32 mouse cellular contexts compared by ENCODE assay signal in genomic region chr13:41377011-41377431, GRCm38 (mm10).
DNase-seq lines count a peak whose midpoint lies in the region; ATAC-seq and TF ChIP-seq lines count a peak whose summit lies in the region.
"Had no signal": no experiment of that assay in that cellular context is flagged by ENCODE, and none has a peak within 500 bp of the region (broad histone marks: within the 10 kb centered on the region; RNA-seq: fewer than 3 reads in every experiment).

No protein-coding gene starts in this region.

- TF ChIP-seq CTCF in midbrain, postnatal 0 days (IDR thresholded peaks at IDR 0.05): no peak

- no peak for ATAC-seq in hindbrain, embryonic 16.5 days
- no peak for ATAC-seq in midbrain, embryonic 11.5 days (ENCODE audit: low FRiP score)
- ATAC-seq in midbrain, postnatal 0 days (ENCODE audit: low FRiP score): no peak
- no peak for ATAC-seq in hindbrain, embryonic 12.5 days (ENCODE audit: low FRiP score)
- ATAC-seq: hindbrain, postnatal 0 days; intestine, embryonic 15.5 days; lung, postnatal 0 days; midbrain, embryonic 15.5 days; Patski had no signal

- H3K9ac ChIP-seq in hindbrain, embryonic 16.5 days (ENCODE audit: low read depth, low read length): no peak overlapping the region
- H3K9ac ChIP-seq in midbrain, embryonic 11.5 days (ENCODE audit: low read length): no peak overlapping the region
- H3K9ac ChIP-seq in midbrain, postnatal 0 days (replicated peaks; ENCODE audit: low read length, poor library complexity, severe bottlenecking): no peak overlapping the region
- H3K9ac ChIP-seq in hindbrain, embryonic 12.5 days: no peak overlapping the region
- H3K9ac ChIP-seq: embryonic facial prominence, embryonic 15.5 days; forebrain, embryonic 12.5 days; heart, embryonic 12.5 days; intestine, embryonic 15.5 days; limb, embryonic 15.5 days; liver, embryonic 13.5 days; midbrain, embryonic 15.5 days had no signal

- H3K36me3 ChIP-seq in hindbrain, embryonic 10.5 days: no peaks in the 10 kb centered on the region
- no peaks in the 10 kb centered on the region for H3K36me3 ChIP-seq in hindbrain, embryonic 16.5 days (ENCODE audit: control insufficient read depth, insufficient read depth, low read length)
- no peaks in the 10 kb centered on the region for H3K36me3 ChIP-seq in midbrain, embryonic 11.5 days (ENCODE audit: control insufficient read depth, insufficient read depth, low read length)
- H3K36me3 ChIP-seq in midbrain, postnatal 0 days (ENCODE audit: insufficient read depth, low read length): no peaks in the 10 kb centered on the region
- no peaks in the 10 kb centered on the region for H3K36me3 ChIP-seq in hindbrain, embryonic 12.5 days
- H3K36me3 ChIP-seq: embryonic facial prominence, embryonic 15.5 days; forebrain, embryonic 12.5 days; G1E; heart, embryonic 12.5 days; intestine, embryonic 15.5 days; limb, embryonic 10.5 days; limb, embryonic 15.5 days; liver, embryonic 13.5 days; midbrain, embryonic 15.5 days had no signal

- H3K4me2 ChIP-seq in hindbrain, embryonic 16.5 days (ENCODE audit: low read length): no peak overlapping the region
- H3K4me2 ChIP-seq in midbrain, embryonic 11.5 days: no peak overlapping the region
- H3K4me2 ChIP-seq in midbrain, postnatal 0 days (ENCODE audit: low read depth, low read length, poor library complexity, severe bottlenecking): no peak overlapping the region
- H3K4me2 ChIP-seq in hindbrain, embryonic 12.5 days (replicated peaks): no peak overlapping the region
- H3K4me2 ChIP-seq: embryonic facial prominence, embryonic 15.5 days; forebrain, embryonic 12.5 days; heart, embryonic 12.5 days; intestine, embryonic 15.5 days; limb, embryonic 15.5 days; liver, embryonic 13.5 days; midbrain, embryonic 15.5 days had no signal

- peak overlapping the region; percentile 13; the same call in 1 of the 2 replicates for H3K27ac ChIP-seq in hindbrain, embryonic 10.5 days
- H3K27ac ChIP-seq in hindbrain, embryonic 16.5 days (ENCODE audit: low read depth, low read length): no peak overlapping the region
- no peak overlapping the region for H3K27ac ChIP-seq in midbrain, embryonic 11.5 days (ENCODE audit: low read depth, low read length)
- no peak overlapping the region for H3K27ac ChIP-seq in midbrain, postnatal 0 days (ENCODE audit: low read depth, low read length)
- H3K27ac ChIP-seq in hindbrain, embryonic 12.5 days: no peak overlapping the region
- H3K27ac ChIP-seq: embryonic facial prominence, embryonic 15.5 days; forebrain, embryonic 12.5 days; gastrocnemius, adult 2 months; heart, adult 2 months; hindbrain, postnatal 0 days; intestine, embryonic 15.5 days; limb, embryonic 10.5 days; limb, embryonic 15.5 days; liver, embryonic 13.5 days; macrophage; midbrain, embryonic 15.5 days had no signal

- peaks cover 39% of the 10 kb centered on the region for H3K4me1 ChIP-seq in hindbrain, embryonic 10.5 days (replicated peaks)
- H3K4me1 ChIP-seq in hindbrain, embryonic 16.5 days (ENCODE audit: control insufficient read depth, insufficient read depth, low read depth, low read length): no peaks in the 10 kb centered on the region
- peaks cover 5% of the 10 kb centered on the region; the same call in 1 of the 2 replicates for H3K4me1 ChIP-seq in midbrain, embryonic 11.5 days (ENCODE audit: control insufficient read depth, insufficient read depth, low read length)
- no peaks in the 10 kb centered on the region for H3K4me1 ChIP-seq in midbrain, postnatal 0 days (ENCODE audit: insufficient read depth, low read length)
- no peaks in the 10 kb centered on the region for H3K4me1 ChIP-seq in hindbrain, embryonic 12.5 days
- H3K4me1 ChIP-seq: intestine, embryonic 15.5 days; liver, embryonic 13.5 days; midbrain, embryonic 15.5 days had no signal

- H3K4me3 ChIP-seq in hindbrain, embryonic 10.5 days: no peak overlapping the region
- H3K4me3 ChIP-seq in hindbrain, embryonic 16.5 days (ENCODE audit: low read length): no peak overlapping the region
- no peak overlapping the region for H3K4me3 ChIP-seq in midbrain, embryonic 11.5 days (ENCODE audit: low read depth, low read length)
- no peak overlapping the region for H3K4me3 ChIP-seq in midbrain, postnatal 0 days (ENCODE audit: low read depth, low read length)
- no peak overlapping the region for H3K4me3 ChIP-seq in hindbrain, embryonic 12.5 days
- H3K4me3 ChIP-seq: embryonic facial prominence, embryonic 15.5 days; forebrain, embryonic 12.5 days; gastrocnemius, adult 2 months; heart, adult 2 months; heart, embryonic 12.5 days; intestine, embryonic 15.5 days; limb, embryonic 10.5 days; limb, embryonic 15.5 days; liver, embryonic 13.5 days; midbrain, embryonic 15.5 days had no signal

- H3K27me3 ChIP-seq in hindbrain, embryonic 10.5 days (ENCODE audit: insufficient read depth, poor library complexity, severe bottlenecking): 0 out of 2 replicates have a peak, but pooled peaks cover 8% of the 10 kb centered on the region
- H3K27me3 ChIP-seq in hindbrain, embryonic 16.5 days (replicated peaks; ENCODE audit: control insufficient read depth, insufficient read depth, low read length): no peaks in the 10 kb centered on the region
- no peaks in the 10 kb centered on the region for H3K27me3 ChIP-seq in midbrain, embryonic 11.5 days (ENCODE audit: control insufficient read depth, insufficient read depth, low read length)
- no peaks in the 10 kb centered on the region for H3K27me3 ChIP-seq in midbrain, postnatal 0 days (ENCODE audit: insufficient read depth, low read length)
- H3K27me3 ChIP-seq in hindbrain, embryonic 12.5 days: no peaks in the 10 kb centered on the region
- H3K27me3 ChIP-seq: embryonic facial prominence, embryonic 15.5 days; forebrain, embryonic 12.5 days; heart, embryonic 12.5 days; intestine, embryonic 15.5 days; limb, embryonic 15.5 days; liver, embryonic 13.5 days; midbrain, embryonic 15.5 days; Patski had no signal

- peak; percentile 27 for DNase-seq in hindbrain, embryonic 10.5 days (ENCODE audit: low spot score)
- DNase-seq in midbrain, embryonic 11.5 days (ENCODE audit: low spot score, missing footprints): peak; percentile 73
- no peak for DNase-seq in midbrain, postnatal 0 days (ENCODE audit: low spot score)
- DNase-seq in mesoderm, embryonic 11.5 days (ENCODE audit: low read depth, low spot score): peak; percentile 66
- DNase-seq in frontal cortex, postnatal 25 days (ENCODE audit: low spot score in 2 of 2): no peak
- DNase-seq: adrenal gland, postnatal 10 days; cerebellum, adult 8-10 months; cerebellum, postnatal 25 days; gastrocnemius, adult 2 months; gastrocnemius, postnatal 36 days; heart, adult 2 months; kidney, postnatal 10 days; layer of hippocampus, adult 9-11 months; liver, embryonic 13.5 days; lung, adult 18-20 months; right cerebral cortex, adult 18-20 months; spleen, adult 18-20 months; thymus, postnatal 25 days had no signal

- 28% methylated on average over 2 of the region's 2 CpGs for WGBS in hindbrain, embryonic 10.5 days
- 29% methylated on average over 2 of the region's 2 CpGs for WGBS in hindbrain, embryonic 16.5 days
- 44% methylated on average over 2 of the region's 2 CpGs for WGBS in midbrain, embryonic 11.5 days
- 40% methylated on average over 2 of the region's 2 CpGs for WGBS in midbrain, postnatal 0 days
- WGBS in hindbrain, embryonic 12.5 days: 29% methylated on average over 2 of the region's 2 CpGs

- H3K9me3 ChIP-seq in hindbrain, embryonic 10.5 days: no peaks in the 10 kb centered on the region
- no peaks in the 10 kb centered on the region for H3K9me3 ChIP-seq in hindbrain, embryonic 16.5 days (ENCODE audit: control insufficient read depth, low read length)
- no peaks in the 10 kb centered on the region for H3K9me3 ChIP-seq in midbrain, embryonic 11.5 days (ENCODE audit: control insufficient read depth, low read length)
- no peaks in the 10 kb centered on the region for H3K9me3 ChIP-seq in midbrain, postnatal 0 days (ENCODE audit: low read length)
- H3K9me3 ChIP-seq in hindbrain, embryonic 12.5 days (replicated peaks): no peaks in the 10 kb centered on the region
- H3K9me3 ChIP-seq: embryonic facial prominence, embryonic 15.5 days; forebrain, embryonic 12.5 days; G1E; heart, embryonic 12.5 days; intestine, embryonic 15.5 days; limb, embryonic 10.5 days; limb, embryonic 15.5 days; liver, embryonic 13.5 days; midbrain, embryonic 15.5 days had no signal

Comparison
In these comparisons a context has a peak if more than half of its experiments do, and no peak if none do; other contexts are left out.
1. DNase-seq: peak in hindbrain, embryonic 10.5 days (single experiment), midbrain, embryonic 11.5 days (single experiment) and mesoderm, embryonic 11.5 days (single experiment); none in midbrain, postnatal 0 days (single experiment) and frontal cortex, postnatal 25 days (0 of 2).